8 mouse cellular contexts compared by ENCODE assay signal in genomic region chr17:26200831-26201705, GRCm38 (mm10). TPM values are rescaled to one million over a fixed set of nuclear protein-coding genes. Genes with fewer than 3 reads are reported as not detected.
DNase-seq lines count a peak whose midpoint lies in the region; ATAC-seq lines count a peak whose summit lies in the region.

No protein-coding gene starts in this region.

- H3K9me3 ChIP-seq in hindbrain, embryonic 16.5 days (ENCODE audit: control insufficient read depth, low read length) = no peaks in the 10 kb centered on the region

- ATAC-seq in hindbrain, embryonic 16.5 days = peak; percentile 46
- ATAC-seq in granulocyte monocyte progenitor cell, adult 5-6 weeks (replicated peaks; ENCODE audit: poor library complexity, severe bottlenecking) = no peak

- peak overlapping the region; percentile 87 for H3K9ac ChIP-seq in hindbrain, embryonic 16.5 days (ENCODE audit: low read depth, low read length)

- DNase-seq in frontal cortex, postnatal 36 days (ENCODE audit: low spot score in 2 of 2) = peak; percentile 21 to 25
- no peak for DNase-seq in frontal cortex, adult 2 months (ENCODE audit: extremely low spot score in 1 of 2, low spot score in 1 of 2)
- DNase-seq in CD4-positive helper T cell, adult 2 months (ENCODE audit: low read depth, low spot score) = peak; percentile 25
- peak; percentile 72 for DNase-seq in c-Kit-positive CD71-positive TER-119-positive erythroid progenitor cells, embryonic 14.5 days (ENCODE audit: low spot score)
- peak; percentile 28 for DNase-seq in lung, postnatal 36 days
- DNase-seq in spleen, postnatal 10 days (ENCODE audit: low spot score in 2 of 2) = peak; percentile 40 to 51

- peak overlapping the region; percentile 95 for H3K4me2 ChIP-seq in hindbrain, embryonic 16.5 days (ENCODE audit: low read length)

- H3K27ac ChIP-seq in hindbrain, embryonic 16.5 days (ENCODE audit: low read depth, low read length) = 0 out of 2 replicates have a peak overlapping the region, but pooled peaks have one; percentile 24

- 1% methylated on average over 41 of the region's 92 CpGs for WGBS in hindbrain, embryonic 16.5 days

- peak overlapping the region; percentile 70 for H3K4me3 ChIP-seq in hindbrain, embryonic 16.5 days (ENCODE audit: low read length)

- H3K4me1 ChIP-seq in hindbrain, embryonic 16.5 days (ENCODE audit: control insufficient read depth, insufficient read depth, low read depth, low read length) = peaks cover 20% of the 10 kb centered on the region

- peaks cover 7% of the 10 kb centered on the region for H3K36me3 ChIP-seq in hindbrain, embryonic 16.5 days (ENCODE audit: control insufficient read depth, insufficient read depth, low read length)

- H3K27me3 ChIP-seq in hindbrain, embryonic 16.5 days (replicated peaks; ENCODE audit: control insufficient read depth, insufficient read depth, low read length) = peaks cover 10% of the 10 kb centered on the region

RNA-seq across cellular contexts. Expression of gene Rgs11, which starts 1.7 kb away (rescaled TPM):
- polyA plus RNA-seq in frontal cortex, adult 2 months (2012; rRNA removed) = 87.1 and 90.1 TPM in 2 replicates
- polyA plus RNA-seq in hindbrain, embryonic 16.5 days (2015; fragmentation: Nextera tagmentation; extraction: Ambion mirVana) = 23.8 and 24.3 TPM in 2 replicates
- not detected in 2 replicates for total RNA-seq in granulocyte monocyte progenitor cell, adult 5-6 weeks (2014; fragmentation: Nextera tagmentation)
- not detected in 2 replicates for total RNA-seq in granulocyte monocyte progenitor cell, adult 5-6 weeks (2017)

RNA-seq across cellular contexts. Expression of gene Pdia2, which starts 2.2 kb away (rescaled TPM):
- polyA plus RNA-seq in frontal cortex, adult 2 months (2012; rRNA removed) = 0.17 and 0.28 TPM in 2 replicates
- 0.14 TPM in 1 of 2 replicates, not detected in the other for polyA plus RNA-seq in hindbrain, embryonic 16.5 days (2015; fragmentation: Nextera tagmentation; extraction: Ambion mirVana)
- not detected in 2 replicates for total RNA-seq in granulocyte monocyte progenitor cell, adult 5-6 weeks (2014; fragmentation: Nextera tagmentation)
- total RNA-seq in granulocyte monocyte progenitor cell, adult 5-6 weeks (2017) = 0.30 TPM in 1 of 2 replicates, not detected in the other

RNA-seq across cellular contexts. Expression of gene Arhgdig, which starts 6.5 kb away (rescaled TPM):
- polyA plus RNA-seq in frontal cortex, adult 2 months (2012; rRNA removed) = 132 and 140 TPM in 2 replicates
- 215 and 262 TPM in 2 replicates for polyA plus RNA-seq in hindbrain, embryonic 16.5 days (2015; fragmentation: Nextera tagmentation; extraction: Ambion mirVana)
- total RNA-seq in granulocyte monocyte progenitor cell, adult 5-6 weeks (2014; fragmentation: Nextera tagmentation) = not detected in 2 replicates
- 0.98 TPM in 1 of 2 replicates, not detected in the other for total RNA-seq in granulocyte monocyte progenitor cell, adult 5-6 weeks (2017)

RNA-seq across cellular contexts. Expression of gene Fam234a, which starts 43.0 kb away (rescaled TPM):
- polyA plus RNA-seq in frontal cortex, adult 2 months (2012; rRNA removed) = 20.2 and 21.4 TPM in 2 replicates
- 35.9 and 39.5 TPM in 2 replicates for polyA plus RNA-seq in hindbrain, embryonic 16.5 days (2015; fragmentation: Nextera tagmentation; extraction: Ambion mirVana)
- total RNA-seq in granulocyte monocyte progenitor cell, adult 5-6 weeks (2014; fragmentation: Nextera tagmentation) = 12.8 and 15.4 TPM in 2 replicates
- total RNA-seq in granulocyte monocyte progenitor cell, adult 5-6 weeks (2017) = 5.1 and 6.1 TPM in 2 replicates

RNA-seq across cellular contexts. Expression of gene Luc7l, which starts 51.6 kb away (rescaled TPM):
- polyA plus RNA-seq in frontal cortex, adult 2 months (2012; rRNA removed) = 72.2 and 81.6 TPM in 2 replicates
- polyA plus RNA-seq in hindbrain, embryonic 16.5 days (2015; fragmentation: Nextera tagmentation; extraction: Ambion mirVana) = 87.0 and 99.9 TPM in 2 replicates
- 63.7 and 74.9 TPM in 2 replicates for total RNA-seq in granulocyte monocyte progenitor cell, adult 5-6 weeks (2014; fragmentation: Nextera tagmentation)
- 60.0 and 122 TPM in 2 replicates for total RNA-seq in granulocyte monocyte progenitor cell, adult 5-6 weeks (2017)

Comparison
In these comparisons a context has a peak if more than half of its experiments do, and no peak if none do; other contexts are left out.
1. DNase-seq: peak in frontal cortex, postnatal 36 days (2 of 2), CD4-positive helper T cell, adult 2 months (single experiment), c-Kit-positive CD71-positive TER-119-positive erythroid progenitor cells, embryonic 14.5 days (single experiment), lung, postnatal 36 days (single experiment) and spleen, postnatal 10 days (2 of 2); none in frontal cortex, adult 2 months (0 of 2).